Mouse (Mus musculus) adrenal gland, postnatal 25 days (tissue): ENCODE measurements at regions not wholly inside any gene's neighbourhood (a gene's known extent, or its start where the extent isn't known, plus 50 kb on each side); places are given as distances from the start of the nearest gene placed in this dataset.
A peak's percentile ranks its signal among the peaks of the same experiment; 100 is the strongest.

Source experiments
- DNase-seq: peaks from one replicate; pipeline ENCODE4 v3.0.0; 2021; ENCODE audit warnings: mixed read lengths

GRCm38 (mm10) chr4:54812740-54813634, 131.9 kb upstream of the Zfp462 start:
- no peak for DNase-seq

- DNase-seq, result peak; percentile 5
These were observed 107.5 kb upstream of the Zfp462 start for GRCm38 (mm10) chr4:54837326-54837725.

DNA sequence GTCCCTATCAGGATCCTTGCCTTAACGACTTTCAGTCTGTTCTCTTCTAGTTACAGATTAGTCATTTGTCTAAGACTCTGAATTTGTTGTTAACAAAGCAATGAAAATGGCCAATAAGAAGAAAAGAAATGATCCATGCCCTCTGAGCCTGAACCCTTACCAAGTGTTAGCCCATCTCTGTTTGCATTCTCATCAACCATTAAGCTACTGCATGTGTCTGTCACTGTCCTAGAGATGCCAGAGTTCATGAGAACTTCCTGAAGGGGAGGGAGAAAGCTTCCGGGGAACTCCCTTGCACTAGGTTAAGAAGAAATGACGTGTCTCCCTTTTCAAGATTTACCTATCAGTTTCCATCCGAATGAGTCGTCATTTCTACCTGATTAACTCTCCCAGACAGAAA, 106.7 kb upstream of the Zfp462 start:
- no peak for DNase-seq

- no peak for DNase-seq
These were observed 106.1 kb upstream of the Zfp462 start for GRCm38 (mm10) chr4:54838794-54839193.

GRCm38 (mm10) chr4:54852991-54853925, 91.6 kb upstream of the Zfp462 start:
- no peak for DNase-seq

DNA sequence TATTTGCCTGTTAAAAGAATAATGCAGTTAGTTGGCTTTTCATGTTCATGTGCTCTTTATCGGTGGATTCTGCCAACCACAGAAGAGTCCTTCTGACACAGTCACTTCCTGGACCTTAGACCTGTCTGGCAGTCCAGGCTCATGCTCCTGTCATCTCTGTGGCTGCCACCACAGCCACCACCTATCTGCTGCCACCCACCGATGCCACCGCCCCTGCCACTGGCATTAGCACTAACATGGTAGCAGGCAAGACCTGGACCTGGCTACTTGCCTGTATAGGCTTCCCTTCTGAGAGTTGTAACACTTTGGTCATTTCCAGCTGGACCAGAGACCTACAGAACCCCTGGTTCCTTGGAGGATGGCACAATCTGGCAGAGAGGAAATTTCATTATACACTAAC, 86.2 kb upstream of the Zfp462 start:
- no peak for DNase-seq

DNA sequence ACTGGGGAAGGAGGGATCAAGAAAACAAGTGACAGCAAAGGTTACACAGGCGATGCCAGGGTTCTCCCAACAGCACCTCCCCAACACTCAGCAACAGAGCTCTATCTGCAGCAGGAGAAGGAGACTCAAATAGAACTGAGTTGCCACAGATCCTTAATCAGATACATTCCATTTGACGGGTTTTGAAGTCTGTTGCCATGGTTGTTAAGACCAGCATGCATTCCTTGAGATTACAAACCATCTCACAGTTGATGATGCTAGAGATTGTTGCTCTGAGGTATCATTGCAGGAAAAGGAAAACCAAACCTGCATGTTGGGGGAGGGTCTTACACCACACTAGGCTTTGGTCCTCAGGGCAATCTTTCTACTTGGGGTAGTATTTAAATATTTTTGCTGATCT, 78.8 kb upstream of the Zfp462 start:
- no peak for DNase-seq

DNA sequence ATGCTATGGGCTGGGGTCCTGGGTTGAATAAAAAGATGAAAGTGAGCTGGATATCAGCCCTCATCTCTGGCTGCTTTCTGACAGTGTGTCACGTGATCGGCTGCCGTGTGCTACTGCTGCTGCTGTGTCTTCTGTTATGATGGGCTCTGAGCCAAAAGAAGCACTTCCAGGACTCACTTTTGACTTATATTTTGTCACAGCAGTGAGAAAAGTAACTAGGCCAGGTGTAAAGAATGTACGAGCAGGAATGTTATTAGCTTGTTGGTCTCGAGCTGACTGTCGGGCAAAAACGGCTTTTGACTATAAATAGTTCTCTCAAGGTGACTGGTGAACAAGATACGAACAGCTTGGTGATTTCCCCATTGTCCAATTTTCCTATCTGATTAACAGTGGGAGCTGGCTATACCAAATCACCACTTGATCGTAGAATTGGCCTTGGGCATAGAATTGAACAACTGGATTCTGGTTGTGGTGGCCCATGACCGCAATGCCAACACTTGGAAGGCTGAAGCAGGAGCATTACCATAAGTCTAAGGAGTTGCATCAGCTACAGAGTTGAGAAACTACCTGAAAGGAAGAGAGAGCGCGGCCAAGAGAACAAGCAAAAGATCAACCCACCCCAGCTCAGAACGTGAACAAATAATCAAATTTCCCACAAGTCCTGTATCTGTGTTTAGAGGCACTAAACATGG, 70.6 kb upstream of the Zfp462 start:
- peak; percentile 7 for DNase-seq

- no peak for DNase-seq
These were observed 69.3 kb upstream of the Zfp462 start for GRCm38 (mm10) chr4:54875506-54875905.

DNA sequence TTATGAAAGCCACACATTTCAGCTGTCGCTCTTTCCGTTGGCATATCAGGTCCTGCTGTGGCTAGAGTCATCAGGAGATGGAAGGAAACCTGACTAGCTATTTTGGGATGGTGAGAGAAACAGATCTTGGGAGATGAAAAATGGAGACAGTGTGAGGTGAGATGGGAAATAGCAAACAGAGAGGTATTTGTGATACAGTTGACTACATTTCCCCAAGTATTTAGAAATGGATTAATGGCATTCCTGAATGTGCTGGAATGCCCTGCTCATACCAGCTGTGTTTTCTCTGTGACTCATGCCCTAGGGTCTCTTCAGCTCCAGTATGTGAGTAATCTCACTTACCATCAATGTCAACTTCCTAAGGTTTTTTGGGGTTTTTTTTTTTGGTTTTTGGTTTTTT, 67.5 kb upstream of the Zfp462 start:
- no peak for DNase-seq

DNA sequence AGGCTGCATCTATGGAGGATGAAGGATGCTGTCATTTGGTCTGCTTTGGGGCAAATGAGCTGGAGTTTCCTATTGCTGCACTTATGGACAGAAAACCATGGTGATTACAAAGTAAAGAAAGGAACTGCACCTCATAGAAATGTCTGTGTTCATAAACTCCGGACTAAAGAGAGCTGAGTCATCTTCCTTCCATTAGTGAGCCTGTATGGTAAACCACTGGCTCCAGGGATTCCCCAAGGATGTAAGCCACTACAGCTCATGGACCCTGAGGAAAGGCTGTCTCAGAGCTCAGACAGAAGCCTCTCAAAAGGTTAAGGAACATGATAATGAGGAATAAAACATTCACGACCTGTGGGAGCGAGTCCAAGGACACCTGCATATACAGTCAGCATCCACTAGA, 66.3 kb upstream of the Zfp462 start:
- DNase-seq, result no peak

DNA sequence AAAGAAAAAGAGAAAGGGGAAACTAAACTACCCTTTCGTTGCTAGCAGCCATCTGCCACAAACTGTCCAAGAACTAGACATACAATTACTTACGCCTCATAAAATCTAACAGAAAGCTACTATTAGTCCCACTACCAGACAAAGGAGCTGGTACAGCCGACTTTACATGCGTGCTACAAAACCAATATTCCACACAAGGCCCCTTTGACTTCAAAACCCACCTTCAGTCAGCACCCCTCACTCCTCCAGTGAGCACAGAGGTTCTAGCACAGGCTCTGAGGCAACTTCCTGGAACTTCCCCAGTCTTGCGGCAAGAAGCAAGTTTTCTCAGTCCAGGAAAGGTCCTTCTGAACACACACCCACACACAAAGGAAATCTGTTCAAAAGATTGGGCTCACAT, 51.6 kb upstream of the Zfp462 start:
- DNase-seq, result no peak
